Mouse (Mus musculus) neutrophil, adult 5-6 weeks (primary cell): Measurements from ENCODE around the gene Nup205. TPM values are rescaled to one million over a fixed set of nuclear protein-coding genes. Genes with fewer than 3 reads are reported as not detected.
"Not testable (repeated sequence)": the region's sequence is repeated elsewhere in the genome, so short reads cannot be mapped to it uniquely, and the experiment has no call there.

Experiments used
- ATAC-seq: fragments of 151-379, 151-347 bp; 2 replicates; pipeline ENCODE4 v1.8.0; 2017; ENCODE audit warnings: mild to moderate bottlenecking, moderate TSS enrichment; ENCODE audit not compliant: insufficient number of reproducible peaks, poor library complexity, low FRiP score, severe bottlenecking; ENCODE audit errors: extremely low read depth
- total RNA-seq: library from RNA; stranded (forward); fragments of 200-1000 nt; gene quantifications from 2 replicates; pipeline ENCODE4 v1.2.3, GENCODE M21; 2017

Nup205 gene
- total RNA-seq = 22.3 and 29.1 TPM in 2 replicates

GRCm38 (mm10) chr6:35176979-35177649 is at the start of gene Nup205:
TSS of gene Nup205 (plus strand) at chr6:35177421.
- peak; percentile 87 for ATAC-seq

GRCm38 (mm10) chr6:35132806-35133205 is 44.4 kb upstream of the Nup205 start:
- ATAC-seq = no peak

- peak; percentile 46 for ATAC-seq
Observed at GRCm38 (mm10) chr6:35133246-35133578, 44.0 kb upstream of the Nup205 start.

GRCm38 (mm10) chr6:35133579-35134488 is 43.4 kb upstream of the Nup205 start, which contains the start of gene Cnot4:
TSS of gene Cnot4 (minus strand) at chr6:35133724.
- ATAC-seq = peak; percentile 98

- ATAC-seq = no peak
Observed at GRCm38 (mm10) chr6:35134844-35135243, 42.4 kb upstream of the Nup205 start.

GRCm38 (mm10) chr6:35140351-35140750 is 36.9 kb upstream of the Nup205 start:
- ATAC-seq = no peak

- ATAC-seq = no peak
Observed at GRCm38 (mm10) chr6:35145569-35145968, 31.7 kb upstream of the Nup205 start.

- ATAC-seq = no peak
Observed at GRCm38 (mm10) chr6:35147726-35148422, 29.3 kb upstream of the Nup205 start.

- ATAC-seq = no peak
Observed at GRCm38 (mm10) chr6:35154540-35154939, 22.7 kb upstream of the Nup205 start.

GRCm38 (mm10) chr6:35169250-35169649 is 8.0 kb upstream of the Nup205 start:
- ATAC-seq = no peak

GRCm38 (mm10) chr6:35172028-35172427 is 5.2 kb upstream of the Nup205 start:
- not testable (repeated sequence) for ATAC-seq

- no peak for ATAC-seq
Observed at GRCm38 (mm10) chr6:35173181-35173580, 4.0 kb upstream of the Nup205 start.

- ATAC-seq = no peak
Observed at GRCm38 (mm10) chr6:35177650-35178272, 540 bp downstream of the Nup205 start.

GRCm38 (mm10) chr6:35179299-35179698 is 2.1 kb downstream of the Nup205 start:
- ATAC-seq = not testable (repeated sequence)

- ATAC-seq = no peak
Observed at GRCm38 (mm10) chr6:35184781-35185180, 7.6 kb downstream of the Nup205 start.

GRCm38 (mm10) chr6:35191198-35191597 is 14.0 kb downstream of the Nup205 start:
- ATAC-seq = no peak

- ATAC-seq = no peak
Observed at GRCm38 (mm10) chr6:35225696-35226095, 48.5 kb downstream of the Nup205 start.

GRCm38 (mm10) chr6:35229415-35229814 is 52.2 kb downstream of the Nup205 start:
- ATAC-seq = no peak

- no peak for ATAC-seq
Observed at GRCm38 (mm10) chr6:35236108-35236785, 59.0 kb downstream of the Nup205 start.
